Mouse (Mus musculus) cerebellum, adult 18-20 months (tissue): Measurements from ENCODE around the gene Aass.

Experiments used
- DNase-seq, 2 experiments: peaks; one replicate each; pipeline ENCODE4 v3.0.0; 2021

The Aass gene

DNA sequence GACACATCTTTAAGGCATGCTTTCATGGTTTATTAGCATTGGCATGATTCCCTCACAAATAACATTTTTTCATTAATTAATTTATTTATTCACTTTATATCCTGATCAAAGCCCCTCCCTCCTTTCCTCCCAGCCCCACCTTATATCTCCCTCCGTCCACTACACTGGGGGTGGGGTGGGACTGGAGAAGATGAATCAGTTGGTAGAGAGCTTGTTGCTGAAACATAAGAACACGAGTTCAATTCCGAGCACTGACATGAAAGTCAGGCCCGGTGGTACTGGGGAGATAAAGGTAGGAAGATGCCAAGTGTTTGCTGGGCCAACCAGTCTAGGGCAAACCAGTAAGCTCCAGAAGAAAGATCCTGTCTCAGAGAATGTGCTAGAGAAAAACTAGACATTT is 84.0 kb downstream of the Aass start:
- DNase-seq = no peak

DNA sequence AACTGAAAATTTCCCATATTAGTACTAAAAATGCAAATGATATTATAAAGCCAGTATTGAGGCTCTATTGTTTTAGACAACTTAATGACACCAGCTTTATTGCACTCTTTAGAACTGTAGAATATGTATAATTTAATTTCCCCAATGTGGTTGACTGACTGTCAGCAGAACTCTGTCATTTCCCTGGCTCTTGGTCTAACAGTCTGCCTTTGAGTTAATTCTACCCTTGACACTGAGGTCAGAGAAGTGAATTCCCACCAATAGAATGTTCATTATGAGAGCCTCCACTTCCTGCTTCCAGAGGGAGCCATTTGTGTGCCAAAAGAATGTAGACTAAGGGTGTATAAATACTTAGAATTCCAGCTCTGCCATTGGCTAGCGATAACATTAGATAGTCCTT is 104.5 kb downstream of the Aass start:
- no peak for DNase-seq
